Mouse (Mus musculus) C2C12 (cell line): Measurements from ENCODE around the gene Sun1. TPM values are rescaled to one million over a fixed set of nuclear protein-coding genes. Genes with fewer than 3 reads are reported as not detected.
A peak's percentile ranks its signal among the peaks of the same experiment; 100 is the strongest.

ENCODE experiments used
- H3K27me3 ChIP-seq: one replicate; pipeline ENCODE4 v1.6.1; 2011; ENCODE audit not compliant: control insufficient read depth, insufficient read depth, insufficient read length
- H3K36me3 ChIP-seq: one replicate; pipeline ENCODE4 v1.6.1; 2011; ENCODE audit not compliant: control insufficient read depth, insufficient read depth
- H3K4me3 ChIP-seq: one replicate; pipeline ENCODE4 v1.5.1; 2011; ENCODE audit warnings: mild to moderate bottlenecking, control low read depth; ENCODE audit not compliant: poor library complexity, insufficient read depth, severe bottlenecking
- H3K79me2 ChIP-seq: one replicate; pipeline ENCODE4 v1.6.1; 2011; ENCODE audit not compliant: control insufficient read depth, insufficient read depth
- H3K79me3 ChIP-seq: one replicate; pipeline ENCODE4 v1.6.1; 2011; ENCODE audit warnings: low read depth, control low read depth
- H3ac ChIP-seq: one replicate; pipeline ENCODE3; 2011; ENCODE audit warnings: low read depth; ENCODE audit not compliant: control insufficient read depth, insufficient read length
- CEBPB ChIP-seq: IDR thresholded peaks from one replicate; pipeline ENCODE4 v1.6.1; 2011; ENCODE audit warnings: low read depth, mild to moderate bottlenecking, control low read depth, moderate library complexity
- CTCF ChIP-seq: IDR thresholded peaks from one replicate; pipeline ENCODE4 v1.5.1; 2011; ENCODE audit not compliant: control insufficient read depth, insufficient read depth, insufficient read length
- FOSL1 ChIP-seq: IDR thresholded peaks from one replicate; pipeline ENCODE4 v1.8.0; 2011; ENCODE audit warnings: mild to moderate bottlenecking, low read length; ENCODE audit not compliant: poor library complexity, insufficient read depth, severe bottlenecking
- MAX ChIP-seq: IDR thresholded peaks from one replicate; pipeline ENCODE4 v1.6.1; 2011; ENCODE audit warnings: mild to moderate bottlenecking, control low read depth
- MYOD1 ChIP-seq: IDR thresholded peaks from one replicate; pipeline ENCODE4 v1.6.1; 2011; ENCODE audit warnings: low read depth; ENCODE audit not compliant: control insufficient read depth, insufficient read length
- MYOG ChIP-seq: IDR thresholded peaks from one replicate; pipeline ENCODE4 v1.6.1; 2011; ENCODE audit not compliant: control insufficient read depth, insufficient read length; ENCODE audit errors: extremely low read depth
- USF1 ChIP-seq: IDR thresholded peaks from one replicate; pipeline ENCODE4 v1.6.1; 2011; ENCODE audit warnings: low read depth, mild to moderate bottlenecking, control low read depth, moderate library complexity
- polyA plus RNA-seq: library from polyadenylated mRNA; unstranded; fragments of >200 nt; fragmentation: generic; extraction: Trizol; gene quantifications from one replicate; pipeline ENCODE4 v1.2.1, GENCODE M21; 2012; ENCODE audit warnings: missing spikeins

Sun1 gene
- polyA plus RNA-seq, 1 experiment, result 39.4 TPM

DNA sequence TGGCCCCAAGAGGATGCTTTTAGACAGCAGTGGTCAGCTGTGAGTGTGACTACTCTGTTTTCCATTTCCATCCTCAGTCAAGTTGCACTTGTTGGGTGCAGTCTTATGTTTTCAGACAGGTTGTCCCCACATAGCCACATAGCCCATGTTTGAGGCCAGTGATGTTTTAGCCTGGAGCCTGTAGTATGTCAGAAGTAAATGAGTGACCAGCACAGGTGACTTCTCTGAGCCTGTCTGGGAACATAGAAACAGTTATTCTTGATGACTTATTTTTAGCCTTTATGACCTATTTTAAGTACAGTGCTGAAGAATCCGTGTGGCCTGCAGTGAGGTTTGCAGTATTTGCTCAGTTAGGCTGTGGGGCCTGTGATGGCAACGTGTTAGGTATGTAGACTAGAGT, 15.7 kb downstream of the Sun1 start:
- Histone ChIP-seq H3ac (no peak overlapping the region), H3K27me3 (no peaks in the 10 kb centered on the region), H3K79me2 (peaks cover 62% of the 10 kb centered on the region), H3K36me3 (peaks cover 30% of the 10 kb centered on the region), H3K4me3 (no peak overlapping the region), H3K79me3 (peaks cover 14% of the 10 kb centered on the region)
- TF ChIP-seq MAX (no peak), USF1 (no peak), CTCF (no peak), FOSL1 (no peak), CEBPB (no peak), MYOG (no peak), MYOD1 (peak; percentile 28)

GRCm38 (mm10) chr5:139216774-139217173, 16.3 kb downstream of the Sun1 start:
- peaks cover 58% of the 10 kb centered on the region for H3K79me2 ChIP-seq
- H3K79me3 ChIP-seq, result peaks cover 14% of the 10 kb centered on the region
- TF ChIP-seq USF1 (no peak), MYOG (no peak), MYOD1 (no peak), MAX (no peak), CTCF (no peak), CEBPB (no peak), FOSL1 (no peak)
- H3K36me3 ChIP-seq, result peaks cover 37% of the 10 kb centered on the region
- H3ac ChIP-seq, result no peak overlapping the region
- H3K4me3 ChIP-seq, result no peak overlapping the region
- H3K27me3 ChIP-seq, result no peaks in the 10 kb centered on the region

DNA sequence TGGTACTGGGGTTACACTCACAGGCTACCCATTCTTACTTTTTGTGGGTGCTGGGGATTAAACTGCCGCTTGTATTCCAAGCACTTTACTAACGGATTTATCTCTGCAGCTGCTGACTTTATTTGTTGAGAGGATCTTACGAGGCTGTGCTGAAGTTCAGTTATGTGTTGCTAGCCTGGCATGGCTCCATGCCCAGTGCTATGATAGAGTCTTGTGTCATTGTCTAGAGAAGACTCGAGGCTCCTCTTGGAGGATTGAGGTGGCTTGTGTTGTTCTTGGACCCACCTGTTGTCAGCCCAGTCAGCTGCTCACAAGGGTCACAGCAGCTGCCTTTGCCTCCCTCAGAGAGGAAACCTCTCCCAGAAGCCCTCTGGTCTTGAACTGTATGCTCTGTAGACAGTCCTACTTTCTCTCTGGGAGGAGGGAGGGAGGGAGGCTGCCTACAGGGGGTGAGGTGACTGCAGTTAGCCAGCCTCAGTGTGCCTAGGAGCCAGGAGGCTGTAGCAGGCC, 19.6 kb downstream of the Sun1 start:
- H3K79me2 ChIP-seq, result peaks cover 28% of the 10 kb centered on the region
- H3K79me3 ChIP-seq, result no peaks in the 10 kb centered on the region

DNA sequence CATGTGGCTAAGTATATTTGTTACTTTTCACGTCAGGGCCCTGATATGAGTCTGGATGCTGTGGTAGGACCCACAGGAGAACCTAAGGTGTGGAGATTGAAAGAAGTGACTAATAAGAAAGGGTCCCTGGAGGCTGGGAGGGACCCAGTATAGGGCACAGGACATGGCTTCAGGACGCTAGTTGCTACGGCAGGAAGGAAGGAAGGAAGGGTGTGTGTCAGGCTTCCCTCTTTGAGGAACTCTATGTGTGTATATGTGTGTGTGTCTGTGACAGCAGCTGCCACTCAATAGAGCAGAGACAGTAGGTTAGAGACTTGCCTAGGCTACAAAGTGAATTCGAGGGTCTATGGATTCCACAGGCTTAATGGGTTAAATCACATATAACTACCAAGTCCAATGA, 20.2 kb downstream of the Sun1 start:
- H3K4me3 ChIP-seq, result no peak overlapping the region
- peaks cover 60% of the 10 kb centered on the region for H3K36me3 ChIP-seq
- H3K79me3 ChIP-seq, result no peaks in the 10 kb centered on the region
- TF ChIP-seq USF1, result no peak
- no peak for TF ChIP-seq MYOG
- no peak for TF ChIP-seq FOSL1
- TF ChIP-seq MYOD1, result no peak
- no peak for TF ChIP-seq CTCF
- TF ChIP-seq MAX, result no peak
- TF ChIP-seq CEBPB, result no peak
- H3K79me2 ChIP-seq, result peaks cover 27% of the 10 kb centered on the region
- H3ac ChIP-seq, result no peak overlapping the region
- H3K27me3 ChIP-seq, result no peaks in the 10 kb centered on the region

More for the DNA sequence above, 19.6 kb downstream of the Sun1 start:
- H3ac ChIP-seq, result no peak overlapping the region
- TF ChIP-seq MYOD1, result peak; percentile 73
- TF ChIP-seq CTCF, result no peak
- peaks cover 55% of the 10 kb centered on the region for H3K36me3 ChIP-seq
- no peaks in the 10 kb centered on the region for H3K27me3 ChIP-seq
- no peak overlapping the region for H3K4me3 ChIP-seq

- no peak overlapping the region for H3K4me3 ChIP-seq
- H3K36me3 ChIP-seq, result peaks cover 71% of the 10 kb centered on the region
- no peaks in the 10 kb centered on the region for H3K79me3 ChIP-seq
- no peak overlapping the region for H3ac ChIP-seq
- H3K27me3 ChIP-seq, result no peaks in the 10 kb centered on the region
- TF ChIP-seq FOSL1 (no peak), MYOG (no peak), MAX (no peak), MYOD1 (no peak), CTCF (no peak), CEBPB (no peak), USF1 (no peak)
- H3K79me2 ChIP-seq, result peaks cover 10% of the 10 kb centered on the region
Observed at GRCm38 (mm10) chr5:139223331-139223730, 22.9 kb downstream of the Sun1 start.

DNA sequence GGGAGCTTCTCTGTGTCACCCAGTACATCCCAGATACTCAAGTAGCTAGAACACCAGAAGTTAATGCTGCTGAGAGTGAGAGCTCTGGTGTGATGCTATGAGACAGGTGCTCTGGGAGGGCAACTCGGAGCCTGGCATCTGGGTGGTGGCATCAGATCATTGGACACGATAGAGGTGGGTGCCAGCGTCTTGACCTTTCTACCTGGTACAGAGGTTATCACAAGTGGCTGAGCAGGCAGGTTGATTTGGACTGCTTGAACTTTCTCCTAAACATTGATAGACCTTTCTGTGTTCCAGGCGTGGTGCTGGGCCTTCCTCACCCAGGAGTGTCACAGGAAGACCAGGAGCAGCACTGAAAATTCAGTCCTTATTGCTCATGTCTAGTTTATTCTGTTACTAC, 26.8 kb downstream of the Sun1 start:
- Histone ChIP-seq H3K79me2 (no peaks in the 10 kb centered on the region), H3K79me3 (peaks cover 2% of the 10 kb centered on the region), H3K27me3 (no peaks in the 10 kb centered on the region), H3K4me3 (no peak overlapping the region), H3ac (no peak overlapping the region), H3K36me3 (peaks cover 82% of the 10 kb centered on the region)
- no peak for TF ChIP-seq CEBPB
- no peak for TF ChIP-seq FOSL1
- no peak for TF ChIP-seq MAX
- TF ChIP-seq MYOG, result no peak
- TF ChIP-seq USF1, result no peak
- TF ChIP-seq CTCF, result no peak
- TF ChIP-seq MYOD1, result no peak
